Mouse (Mus musculus) megakaryocyte, embryonic 14.5 days (primary cell): Measurements from ENCODE around the gene Mid1ip1. TPM values are rescaled to one million over a fixed set of nuclear protein-coding genes. Genes with fewer than 3 reads are reported as not detected.

Source experiments
- H3K27me3 ChIP-seq: replicated peaks from 2 replicates; pipeline ENCODE3; 2012; ENCODE audit warnings: inconsistent platforms
- H3K36me3 ChIP-seq: replicated peaks from 2 replicates; pipeline ENCODE3; 2012; ENCODE audit warnings: low read length, inconsistent platforms, mixed read lengths
- H3K4me1 ChIP-seq: 2 replicates; pipeline ENCODE4 v1.6.1; 2012; ENCODE audit warnings: inconsistent platforms
- H3K4me3 ChIP-seq: replicated peaks from 2 replicates; pipeline ENCODE3; 2012; ENCODE audit warnings: moderate library complexity, mild to moderate bottlenecking, inconsistent platforms
- H3K9me3 ChIP-seq: 2 replicates; pipeline ENCODE4 v1.6.1; 2012; ENCODE audit warnings: inconsistent platforms
- FLI1 ChIP-seq: IDR thresholded peaks from 2 replicates; pipeline ENCODE4 v1.6.1; 2012; ENCODE audit warnings: low read length, inconsistent platforms, mixed read lengths
- GATA1 ChIP-seq: IDR thresholded peaks from 3 replicates; pipeline ENCODE4 v1.6.1; 2012; ENCODE audit warnings: mixed read lengths, low read length, inconsistent platforms, borderline replicate concordance
- polyA plus RNA-seq: library from polyadenylated mRNA; stranded (reverse); fragments of >175 nt; gene quantifications from 2 replicates; pipeline ENCODE4 v1.2.3, GENCODE M21; 2012; ENCODE audit warnings: low replicate concordance; ENCODE audit not compliant: insufficient read depth

The Mid1ip1 gene
- polyA plus RNA-seq, 1 experiment: 171 TPM

DNA sequence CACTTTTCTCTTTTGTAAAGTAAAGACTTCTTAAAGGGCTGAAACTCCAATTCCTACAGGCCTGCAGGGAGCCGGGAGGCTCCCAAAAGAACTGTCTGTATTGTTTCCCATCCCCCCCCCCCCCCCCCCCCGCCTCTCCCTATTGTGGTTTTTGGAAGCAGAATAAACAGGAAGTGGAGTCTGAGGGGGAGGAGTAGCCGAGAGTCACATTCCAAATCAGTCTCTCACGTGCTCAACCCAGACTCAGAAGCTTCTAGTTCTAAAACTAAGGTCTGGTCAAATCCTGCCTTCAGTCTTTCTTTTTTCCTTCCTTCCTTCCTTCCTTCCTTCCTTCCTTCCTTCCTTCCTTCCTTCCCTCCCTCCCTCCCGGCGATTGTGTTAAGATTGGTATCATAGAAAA lies 14.7 kb downstream of the Mid1ip1 start:
- Histone ChIP-seq H3K36me3 (no peaks in the 10 kb centered on the region), H3K27me3 (peaks cover 11% of the 10 kb centered on the region), H3K4me3 (no peak overlapping the region), H3K4me1 (peaks cover 3% of the 10 kb centered on the region; the same call in 1 of the 2 replicates), H3K9me3 (no peaks in the 10 kb centered on the region)
- no peak for TF ChIP-seq FLI1
- TF ChIP-seq GATA1: no peak

- Histone ChIP-seq H3K36me3 (no peaks in the 10 kb centered on the region), H3K9me3 (no peaks in the 10 kb centered on the region), H3K27me3 (peaks cover 9% of the 10 kb centered on the region), H3K4me1 (no peaks in the 10 kb centered on the region; the same call in 1 of the 2 replicates), H3K4me3 (no peak overlapping the region)
- TF ChIP-seq FLI1 (no peak), GATA1 (no peak)
These were observed 19.6 kb downstream of the Mid1ip1 start for GRCm38 (mm10) chrX:10734453-10734852.

DNA sequence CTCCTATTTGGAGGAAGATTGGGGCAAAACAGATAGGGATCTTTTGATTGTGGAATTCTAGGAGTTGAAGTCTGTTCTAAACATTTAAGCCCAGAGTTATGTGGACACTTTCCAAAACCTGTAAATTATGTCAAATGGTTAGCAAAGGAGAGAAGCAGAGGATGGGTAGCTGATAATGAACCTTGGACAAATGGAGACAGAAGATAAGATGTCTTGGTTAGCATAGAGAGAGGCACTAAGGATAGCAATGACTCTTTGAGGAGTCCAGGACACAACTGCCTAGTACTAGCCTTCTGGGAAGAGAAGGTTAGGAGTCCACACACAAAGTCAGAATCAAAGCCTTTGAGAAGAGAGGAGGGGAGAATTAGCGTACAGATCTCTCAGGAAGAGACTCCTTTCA lies 20.1 kb downstream of the Mid1ip1 start:
- H3K36me3 ChIP-seq: no peaks in the 10 kb centered on the region
- no peak overlapping the region for H3K4me3 ChIP-seq
- H3K4me1 ChIP-seq: no peaks in the 10 kb centered on the region
- no peaks in the 10 kb centered on the region for H3K9me3 ChIP-seq
- H3K27me3 ChIP-seq: peaks cover 9% of the 10 kb centered on the region
- TF ChIP-seq GATA1: no peak
- no peak for TF ChIP-seq FLI1

DNA sequence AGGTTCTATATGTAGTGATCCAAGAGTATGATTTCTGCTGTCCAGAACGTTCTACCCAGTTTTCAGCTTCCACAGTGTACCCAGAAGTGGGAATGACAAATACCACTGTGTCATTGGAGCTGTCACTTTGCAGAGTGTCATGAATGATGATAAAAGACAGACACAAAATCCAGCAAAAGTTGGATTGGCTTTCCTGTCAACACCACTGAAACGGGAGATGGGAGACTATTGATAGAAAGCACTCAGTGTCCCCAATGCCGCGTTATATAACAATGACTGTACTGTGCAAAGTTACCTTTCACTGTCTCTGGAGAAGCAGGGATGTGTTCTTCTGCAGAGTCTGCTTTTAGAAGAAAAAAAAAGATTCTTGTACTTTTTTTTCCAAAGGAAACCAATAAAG lies 44.1 kb downstream of the Mid1ip1 start:
- TF ChIP-seq FLI1: no peak
- TF ChIP-seq GATA1: no peak

GRCm38 (mm10) chrX:10763476-10764016 lies 48.7 kb downstream of the Mid1ip1 start:
- TF ChIP-seq FLI1 (no peak), GATA1 (no peak)
- no peaks in the 10 kb centered on the region for H3K36me3 ChIP-seq
- no peaks in the 10 kb centered on the region for H3K4me1 ChIP-seq
- no peak overlapping the region for H3K4me3 ChIP-seq
- H3K27me3 ChIP-seq: peaks cover 8% of the 10 kb centered on the region
- H3K9me3 ChIP-seq: no peaks in the 10 kb centered on the region

More for the DNA sequence above, 44.1 kb downstream of the Mid1ip1 start:
- Histone ChIP-seq H3K4me3 (no peak overlapping the region), H3K27me3 (peaks cover 3% of the 10 kb centered on the region), H3K9me3 (no peaks in the 10 kb centered on the region), H3K4me1 (no peaks in the 10 kb centered on the region), H3K36me3 (no peaks in the 10 kb centered on the region)

Other genes with a start within 250 kb of the Mid1ip1 start
- 0.37 TPM in 1 of 2 replicates, not detected in the other for gene Tspan7, start 229.9 kb upstream of the Mid1ip1 start, polyA plus RNA-seq